Mouse (Mus musculus) thymus, adult 18-20 months (tissue): ENCODE results near the gene Gabarapl2.
A peak's percentile ranks its signal among the peaks of the same experiment; 100 is the strongest.
"Not testable (repeated sequence)": the region's sequence is repeated elsewhere in the genome, so short reads cannot be mapped to it uniquely, and the experiment has no call there.

Source experiments
- DNase-seq, 2 experiments: peaks; one replicate each; pipeline ENCODE4 v3.0.0; 2022; ENCODE audit warnings: mixed read lengths in 2 of 2

Gabarapl2 gene

DNA sequence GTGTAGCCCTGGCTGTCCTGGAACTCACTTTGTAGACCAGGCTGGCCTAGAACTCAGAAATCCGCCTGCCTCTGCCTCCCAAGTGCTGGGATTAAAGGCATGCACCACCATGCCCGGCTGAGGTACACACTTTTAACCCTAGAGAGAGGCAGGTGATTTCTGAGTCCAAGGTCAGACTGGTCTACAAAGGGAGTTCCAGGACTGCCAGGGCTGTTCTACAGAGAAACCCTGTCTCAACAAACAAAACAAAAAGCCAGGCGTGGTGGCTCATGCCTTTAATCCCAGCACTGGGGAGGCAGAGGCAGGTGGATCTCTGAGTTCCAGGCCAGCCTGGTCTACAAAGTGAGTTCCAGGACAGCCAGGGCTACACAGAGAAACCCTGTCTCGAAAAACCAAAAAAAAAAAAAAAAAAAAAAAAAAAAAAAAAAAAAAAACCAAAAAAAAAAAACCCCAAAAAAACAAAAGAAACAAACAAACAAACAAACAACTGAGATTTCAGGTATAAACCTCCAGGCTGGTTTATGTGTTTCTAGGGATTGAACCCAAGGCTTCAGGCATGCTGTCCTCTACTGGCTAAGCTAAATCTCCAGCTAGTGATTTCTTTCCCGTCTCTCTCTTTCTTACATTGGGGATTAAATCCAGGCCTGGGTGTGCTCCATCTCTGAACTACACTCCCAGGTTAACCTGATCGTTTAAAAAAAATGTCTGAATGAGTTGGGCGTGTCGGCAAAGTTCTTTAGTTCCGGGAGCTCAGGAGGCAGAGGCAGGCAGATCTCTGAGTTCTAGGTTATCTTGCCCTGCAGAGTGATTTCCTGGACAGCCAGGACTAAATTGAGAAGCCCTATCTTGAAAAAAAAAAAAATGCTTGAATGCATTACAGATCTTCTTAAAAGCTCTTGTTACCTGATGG is 2.2 kb upstream of the Gabarapl2 start:
- not testable (repeated sequence) for DNase-seq

DNA sequence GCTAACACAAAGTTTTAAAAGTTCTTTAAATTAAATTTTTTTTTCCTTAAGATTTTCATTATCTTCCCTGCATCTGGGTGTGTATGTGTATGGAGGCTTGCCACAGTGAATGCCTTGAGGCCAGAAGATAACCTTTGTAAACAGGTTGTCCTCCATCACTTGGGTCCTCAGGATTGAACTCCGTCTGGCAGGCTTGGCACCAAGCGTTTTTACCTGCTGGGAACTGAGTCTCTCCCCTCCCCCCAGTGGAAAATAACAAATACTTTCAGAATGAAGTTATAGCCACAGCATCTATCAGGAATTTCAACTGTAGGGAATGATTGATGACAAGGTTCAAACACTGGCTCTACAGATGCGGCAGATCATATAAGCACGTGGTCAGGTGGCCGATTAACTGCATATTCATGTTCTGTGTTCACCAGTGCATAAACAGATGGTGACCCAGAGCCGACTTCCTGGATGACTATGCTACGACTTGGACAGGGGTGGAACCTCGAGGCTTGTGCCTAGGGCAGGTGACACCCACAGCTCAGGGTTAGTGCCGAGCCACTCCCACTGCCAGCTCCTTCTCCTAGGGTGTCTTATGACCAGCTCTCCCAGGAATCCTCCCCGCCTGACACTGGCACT is 874 bp upstream of the Gabarapl2 start:
- peak; percentile 13 to 30 for DNase-seq

DNA sequence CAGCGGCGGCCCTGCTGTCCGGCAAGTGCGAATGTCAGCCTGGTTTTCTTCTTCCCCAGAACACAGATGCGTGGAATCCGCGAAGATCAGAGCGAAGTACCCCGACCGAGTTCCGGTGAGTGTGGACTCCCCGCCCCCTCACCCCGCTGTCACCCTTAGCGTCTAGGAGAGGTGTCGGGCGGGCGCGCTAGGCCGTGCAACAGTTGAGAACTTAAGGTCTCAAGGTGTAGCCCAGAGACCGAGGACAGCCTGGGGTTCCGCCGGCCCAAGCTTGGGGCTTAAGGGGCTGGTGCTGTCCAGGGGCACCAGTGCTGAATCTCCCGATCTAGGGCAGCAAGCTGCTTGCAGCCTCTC is 575 bp downstream of the Gabarapl2 start:
- DNase-seq = peak; percentile 39 to 52

DNA sequence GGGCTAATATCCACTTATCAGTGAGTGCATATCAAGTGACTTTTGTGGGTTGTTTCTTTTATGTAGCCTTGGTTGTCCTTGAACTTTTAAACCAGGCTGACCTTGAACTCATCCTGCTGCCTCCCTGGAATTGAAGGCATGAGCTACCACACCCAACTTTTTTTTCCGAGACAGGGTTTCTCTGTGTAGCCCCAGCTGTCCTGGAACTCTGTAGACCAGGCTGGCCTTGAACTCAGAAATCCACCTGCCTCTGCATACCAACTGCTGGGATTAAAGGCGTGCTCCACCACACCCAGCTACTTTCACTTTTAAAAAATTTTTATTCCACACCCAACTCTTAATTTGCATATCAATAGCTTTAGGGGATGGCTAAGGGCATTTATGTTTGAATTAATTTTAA is 3.0 kb downstream of the Gabarapl2 start:
- DNase-seq = no peak

DNA sequence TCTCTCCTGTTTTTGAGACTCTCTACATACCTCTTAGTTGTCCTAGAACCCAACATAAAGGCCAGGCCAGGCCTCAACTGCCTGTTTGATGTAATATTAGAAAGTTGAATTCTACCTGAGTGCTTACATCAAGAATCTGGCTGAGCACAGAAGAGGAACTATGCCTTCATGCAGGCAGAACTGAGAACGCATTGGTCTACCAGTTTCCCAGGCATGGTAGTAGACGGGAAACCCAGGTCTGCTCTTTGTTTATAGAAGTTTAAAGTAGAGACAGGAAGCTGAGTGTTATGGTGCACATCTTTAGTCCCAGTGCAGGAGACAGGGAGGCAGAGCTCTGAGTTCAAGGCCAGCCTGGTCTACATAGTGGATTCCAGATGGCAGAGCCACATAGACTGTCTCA is 6.6 kb downstream of the Gabarapl2 start:
- DNase-seq = no peak

DNA sequence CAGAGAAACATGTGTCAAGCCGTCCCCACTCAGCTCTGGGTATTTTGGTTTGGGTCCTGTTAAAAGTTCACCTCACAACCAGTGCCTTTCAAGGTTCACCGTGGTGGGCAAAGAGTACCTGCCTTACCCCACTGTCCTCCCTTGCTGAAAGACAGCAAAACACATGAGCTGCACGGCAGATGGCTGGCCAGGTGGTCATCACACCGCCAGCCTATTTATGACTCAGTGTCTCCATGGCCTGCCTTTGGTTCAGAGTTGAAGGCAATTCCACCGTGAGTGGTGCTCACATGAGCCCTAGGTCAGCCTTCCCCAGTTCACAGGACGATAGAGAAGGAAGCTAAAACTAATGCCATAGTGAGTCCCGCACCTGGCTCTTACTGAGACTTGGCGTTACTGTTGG is 7.5 kb downstream of the Gabarapl2 start:
- DNase-seq = no peak

DNA sequence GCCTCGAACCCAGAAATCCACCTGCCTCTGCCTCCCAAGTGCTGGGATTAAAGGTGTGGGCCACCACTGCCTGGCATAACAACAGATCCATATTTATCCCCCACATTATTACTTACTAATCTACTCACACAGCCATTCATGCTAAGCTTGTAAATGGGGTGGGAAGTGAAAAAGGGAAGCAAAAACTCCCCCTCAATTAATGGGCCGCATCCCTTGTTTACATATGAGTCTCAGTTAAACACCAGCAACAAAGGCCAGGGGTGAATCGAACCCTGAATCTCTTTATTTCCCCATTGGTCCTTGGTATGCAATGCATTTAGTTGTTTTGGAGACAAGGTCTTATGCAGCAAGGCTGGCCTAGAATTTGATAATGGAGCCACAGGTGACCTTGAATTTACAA is 10.3 kb downstream of the Gabarapl2 start:
- DNase-seq = no peak

DNA sequence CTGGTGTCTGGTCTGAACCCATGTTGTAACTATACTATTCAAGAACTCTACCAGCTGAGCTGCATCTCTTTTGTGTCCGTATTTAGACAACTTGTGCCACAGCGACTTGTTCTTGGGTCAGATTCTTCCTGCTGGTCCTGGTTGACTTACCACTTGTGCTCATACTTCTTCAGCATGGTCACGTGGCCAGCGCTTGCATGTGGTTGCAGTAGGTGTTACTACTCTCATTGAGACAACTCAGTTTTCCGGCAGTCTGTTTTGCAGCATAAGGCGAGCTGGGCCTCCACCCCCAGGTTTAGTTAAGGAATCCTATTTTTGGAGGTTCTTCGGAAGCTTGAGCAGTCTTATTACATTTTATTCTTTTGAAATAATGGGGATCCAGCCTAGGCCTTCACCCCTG is 10.8 kb downstream of the Gabarapl2 start:
- no peak for DNase-seq

DNA sequence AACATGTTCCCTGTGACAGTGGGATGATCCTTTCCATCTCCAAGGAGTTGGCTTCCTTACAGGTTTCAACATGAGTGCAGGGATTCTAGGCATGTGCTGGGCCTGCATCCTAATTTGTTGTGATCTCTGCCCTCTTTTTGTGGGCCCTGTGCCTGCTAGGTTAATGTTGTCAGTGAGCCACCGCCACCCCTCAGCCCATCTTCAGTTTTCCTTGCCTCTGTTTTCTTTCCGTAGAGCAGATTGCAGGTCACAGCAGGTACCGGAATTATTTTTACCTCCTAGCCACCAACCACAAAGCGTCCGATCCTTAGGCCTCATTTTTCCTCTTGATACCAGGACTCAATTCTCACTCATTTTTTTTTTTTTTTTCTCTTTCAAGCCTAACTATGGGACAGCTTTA is 11.4 kb downstream of the Gabarapl2 start:
- no peak for DNase-seq

DNA sequence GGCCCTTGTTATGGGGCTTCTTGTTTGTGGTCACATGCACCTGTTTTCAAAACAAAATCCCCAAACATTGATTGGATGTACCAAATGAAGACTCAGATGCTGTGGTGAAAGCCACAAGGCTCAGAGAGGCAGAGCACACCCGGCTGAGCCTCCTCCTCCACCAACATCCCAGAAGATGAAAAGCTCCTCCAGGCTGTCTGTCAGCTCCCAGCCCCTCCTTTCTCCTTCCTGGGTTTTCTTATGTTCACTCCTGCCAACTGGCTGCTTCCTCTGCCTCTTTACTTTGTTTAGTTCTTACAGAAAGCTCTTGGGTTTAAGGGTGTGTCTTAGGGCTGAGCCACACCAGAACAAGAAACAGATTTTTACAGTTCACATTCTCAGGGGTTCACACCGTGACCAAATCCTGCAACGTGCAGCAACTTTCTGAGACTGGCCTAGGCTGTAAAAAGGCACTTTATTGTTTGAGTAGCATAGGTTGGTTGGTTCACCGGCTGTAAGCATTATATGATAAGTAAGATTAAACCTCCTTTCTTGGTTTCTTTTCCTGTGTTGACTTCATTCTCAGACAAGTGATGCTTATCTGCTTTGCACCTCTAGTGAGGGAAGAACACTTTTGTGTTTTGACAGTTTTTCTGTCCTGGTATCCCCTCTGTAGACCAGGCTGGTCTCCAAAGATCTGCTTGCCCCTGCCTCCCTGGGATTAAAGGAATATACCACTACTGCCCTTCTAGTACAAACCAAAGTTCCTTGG is 14.5 kb downstream of the Gabarapl2 start:
- DNase-seq = no peak

DNA sequence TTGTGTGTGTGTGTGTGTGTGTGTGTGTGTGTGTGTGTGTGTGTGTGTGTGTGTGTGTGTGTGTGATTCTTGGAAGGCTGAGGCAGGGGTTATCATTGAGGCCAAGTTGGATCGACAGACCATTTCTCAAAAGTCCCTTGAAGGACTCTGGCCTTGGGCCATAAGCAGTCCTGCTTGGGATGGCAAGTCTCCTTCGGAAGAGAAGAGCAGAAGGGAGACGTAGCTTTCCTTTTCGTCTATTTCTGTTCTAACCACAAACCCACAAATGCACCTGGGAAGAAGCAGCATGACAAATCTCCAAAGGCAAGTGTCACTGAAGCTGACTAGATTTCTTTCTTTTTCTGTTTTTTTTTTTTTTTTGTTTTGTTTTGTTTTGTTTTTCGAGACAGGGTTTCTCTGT is 15.4 kb downstream of the Gabarapl2 start:
- DNase-seq = no peak

DNA sequence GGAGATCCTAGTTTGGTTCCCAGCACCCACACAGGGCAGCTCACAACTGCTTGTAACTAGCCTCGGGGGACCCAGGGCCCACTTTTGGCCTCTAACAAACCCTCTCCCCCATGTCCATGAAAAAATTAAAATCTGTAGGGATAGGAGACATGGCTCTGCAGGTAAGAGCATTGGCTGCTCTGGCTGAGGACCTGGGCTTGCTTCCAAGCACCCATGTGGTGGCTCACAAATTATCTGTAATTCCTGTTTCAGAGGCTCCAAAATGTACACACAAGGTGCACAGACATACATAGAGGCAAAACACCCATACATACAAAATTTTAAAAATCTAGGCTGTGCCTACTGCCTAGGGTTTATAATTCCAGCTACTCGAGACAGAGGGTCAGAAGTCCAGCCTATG is 16.7 kb downstream of the Gabarapl2 start:
- no peak for DNase-seq

DNA sequence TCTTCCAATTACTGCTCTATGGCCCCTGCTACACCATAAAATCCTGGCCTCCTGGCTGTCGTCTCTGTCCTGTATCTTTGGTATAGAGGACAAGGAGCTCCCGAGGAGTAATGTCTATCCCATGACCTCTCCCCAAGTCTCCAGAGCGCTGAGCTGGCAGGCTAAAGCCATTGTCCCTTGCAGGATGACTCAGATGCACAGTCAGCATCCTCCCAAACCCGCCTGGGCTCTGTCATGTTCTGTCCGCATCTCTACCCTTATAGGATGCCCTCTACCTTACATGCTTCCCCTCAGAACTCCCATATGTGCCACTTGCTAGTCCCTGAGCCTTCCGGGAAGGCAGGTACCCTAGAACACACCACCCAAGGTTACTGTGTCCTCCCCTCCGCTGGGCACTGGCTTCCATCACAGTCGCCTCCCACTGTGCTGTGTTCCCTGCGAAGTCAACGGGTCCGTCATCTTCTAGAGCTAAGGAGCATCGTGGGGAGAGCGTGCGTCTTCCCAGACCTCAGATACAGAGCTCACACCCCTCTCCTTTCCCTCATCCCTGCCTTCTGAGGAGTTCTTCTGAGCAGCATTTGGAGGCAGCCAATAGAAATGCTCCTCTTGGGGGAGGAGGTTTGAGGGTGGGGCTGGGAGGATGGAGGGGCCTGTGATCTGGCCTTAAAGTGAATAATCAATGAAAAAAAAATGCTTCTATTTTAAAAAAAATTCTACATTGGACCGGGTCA is 20.3 kb downstream of the Gabarapl2 start:
- no peak for DNase-seq

DNA sequence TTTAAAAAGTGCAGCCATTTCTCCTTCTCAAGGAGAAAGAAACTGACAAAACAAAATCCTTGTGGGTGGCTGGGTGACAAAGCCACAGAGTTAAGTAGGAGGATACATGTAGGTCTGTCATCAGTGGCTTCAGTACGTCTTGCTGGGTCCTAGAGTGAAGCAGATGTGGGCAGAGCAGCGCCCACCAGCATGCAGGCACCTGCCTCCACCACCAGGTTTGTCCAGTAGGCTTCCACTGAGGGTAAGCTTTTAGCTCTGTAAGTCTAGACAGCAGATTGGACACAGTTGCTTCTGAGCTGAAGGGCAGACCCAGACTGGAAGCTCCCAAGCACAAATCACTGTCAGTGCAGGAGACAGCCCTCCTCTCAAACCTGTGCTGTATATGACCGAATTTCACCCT is 20.8 kb downstream of the Gabarapl2 start:
- DNase-seq = no peak

DNA sequence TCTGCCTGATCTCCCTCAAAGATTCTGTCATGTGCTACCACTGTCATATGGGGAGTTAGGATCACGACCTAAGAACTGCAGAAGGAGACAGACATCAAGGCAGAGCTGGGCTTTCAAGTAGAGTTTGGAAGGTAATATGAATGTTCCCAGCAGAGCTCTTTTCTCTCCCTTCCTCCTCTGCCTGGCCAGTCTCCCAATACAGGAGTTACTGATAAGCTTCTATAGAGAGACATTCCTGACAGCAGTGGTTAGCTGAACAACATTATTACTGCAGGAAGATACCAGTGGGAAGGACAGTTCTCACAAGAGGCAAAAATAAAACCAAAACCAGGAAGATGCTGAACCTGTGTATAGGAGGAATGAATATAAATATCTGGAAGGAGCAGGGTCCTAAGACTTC is 22.1 kb downstream of the Gabarapl2 start:
- no peak for DNase-seq

DNA sequence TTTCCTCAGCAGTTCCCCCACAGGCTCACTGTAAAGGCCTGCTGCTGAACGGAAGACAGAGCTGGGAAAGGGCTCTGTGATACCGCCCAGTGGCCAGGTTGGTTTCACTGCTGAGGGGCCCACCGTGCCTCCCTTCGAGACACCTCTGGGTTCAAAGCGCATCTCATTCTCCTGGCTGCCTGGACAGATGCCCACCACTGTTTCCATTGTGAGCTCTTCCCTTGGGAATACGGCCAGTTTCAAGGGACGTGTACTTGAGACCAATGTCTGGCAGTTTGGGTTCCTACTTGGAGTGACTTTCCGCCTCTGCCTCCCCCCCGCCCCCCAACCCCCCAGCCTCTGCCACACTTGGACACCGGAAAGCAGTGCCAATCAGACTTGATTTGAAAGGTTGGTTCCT is 22.6 kb downstream of the Gabarapl2 start:
- DNase-seq = no peak

DNA sequence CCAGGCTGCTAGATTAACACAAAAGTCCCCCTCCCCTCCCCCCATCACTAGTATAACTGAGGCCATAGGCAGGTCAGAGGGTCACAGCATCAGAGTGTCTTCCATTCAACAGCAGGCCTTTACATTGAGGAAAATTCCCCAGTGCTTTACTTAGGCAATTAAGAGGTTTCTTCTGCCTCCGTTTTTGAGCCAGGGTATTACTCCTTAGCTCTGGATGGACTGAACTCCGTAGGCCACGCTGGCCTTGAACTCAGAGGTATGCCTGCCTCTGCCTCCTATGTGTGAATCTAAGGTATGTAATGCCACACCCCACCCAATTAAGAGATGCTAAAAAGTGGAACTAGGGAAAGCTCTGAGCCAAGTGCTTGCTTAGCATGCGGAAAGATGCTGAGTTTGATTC is 23.0 kb downstream of the Gabarapl2 start:
- no peak for DNase-seq

DNA sequence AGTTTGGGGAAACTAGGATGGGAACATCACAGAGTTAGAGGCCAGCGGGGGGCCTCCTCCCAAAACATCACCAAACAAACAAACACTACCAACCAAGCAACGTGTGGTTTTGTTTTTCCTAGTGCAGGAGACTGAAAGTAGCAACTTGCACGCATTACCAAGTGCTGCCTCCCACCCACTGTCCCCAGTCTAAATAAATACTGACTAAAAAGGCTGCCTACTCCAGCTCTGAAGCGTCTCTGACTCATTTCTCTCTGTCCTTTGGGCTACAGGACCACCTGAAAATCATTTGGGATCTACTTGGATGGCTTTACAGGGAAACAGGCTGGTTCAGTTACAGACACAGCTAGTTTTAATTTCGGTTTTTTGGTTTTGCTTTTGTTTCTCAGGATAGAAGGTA is 23.8 kb downstream of the Gabarapl2 start:
- DNase-seq = no peak

DNA sequence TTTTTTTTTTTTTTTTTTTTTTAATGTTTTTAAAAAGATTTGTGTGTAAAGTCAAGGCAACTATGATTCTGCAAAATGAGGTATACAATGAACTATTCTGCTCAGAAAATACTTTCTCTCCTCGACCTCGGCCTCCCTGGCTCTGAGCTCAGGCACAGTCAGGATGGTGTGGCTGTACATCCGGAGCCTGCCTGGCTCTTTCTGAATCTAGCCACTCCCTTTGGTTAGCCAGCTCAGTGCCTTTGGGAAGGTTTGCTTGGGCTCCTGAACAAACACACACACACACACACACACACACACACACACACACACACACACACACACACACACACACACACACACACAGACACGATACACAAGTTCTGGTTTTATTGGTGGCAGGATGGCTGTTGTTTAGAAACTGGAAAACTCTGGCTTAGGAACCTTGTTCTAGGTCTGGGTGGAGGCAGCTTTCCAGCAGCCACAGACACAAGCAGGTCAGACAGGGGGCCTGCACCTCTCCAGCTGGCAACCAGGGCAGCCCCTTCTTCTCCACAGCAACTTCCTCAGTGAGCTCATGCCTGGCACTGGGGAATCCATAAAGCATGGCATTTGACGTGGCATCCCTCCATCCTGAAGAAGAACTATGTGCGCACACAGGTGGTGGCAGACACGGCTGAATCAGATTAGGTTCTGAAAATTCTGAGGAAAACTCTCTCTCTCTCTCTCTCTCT is 24.5 kb downstream of the Gabarapl2 start:
- DNase-seq = no peak

DNA sequence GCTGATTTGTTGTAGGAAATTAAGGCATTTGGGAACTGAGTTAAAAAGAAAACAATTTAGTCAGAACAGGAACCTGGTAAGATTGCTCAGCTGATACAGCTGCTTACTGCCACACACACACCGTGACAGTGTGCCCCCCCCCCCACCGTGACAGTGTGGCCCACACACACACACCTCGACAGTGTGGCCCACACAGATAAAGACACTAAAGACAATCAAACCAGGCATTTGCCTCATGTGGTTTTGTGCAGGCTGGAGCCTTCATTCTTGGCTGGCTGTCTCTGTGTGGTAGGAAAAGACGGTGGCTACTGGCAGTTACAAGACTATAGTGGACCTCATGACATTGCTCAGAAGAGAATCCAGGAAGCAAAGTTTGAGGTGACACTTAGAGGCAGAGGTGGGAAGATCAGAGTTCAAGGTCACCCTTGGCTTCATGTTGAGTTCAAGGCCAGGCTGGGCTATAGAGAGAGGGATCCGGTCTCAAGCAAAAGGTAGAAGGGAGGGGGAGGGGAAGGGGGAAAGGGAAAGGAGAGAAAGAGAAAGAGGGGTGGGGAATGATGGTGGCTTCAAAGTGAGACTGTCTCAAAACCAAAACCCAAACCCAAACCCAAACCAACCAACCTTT is 26.9 kb downstream of the Gabarapl2 start:
- DNase-seq = no peak

DNA sequence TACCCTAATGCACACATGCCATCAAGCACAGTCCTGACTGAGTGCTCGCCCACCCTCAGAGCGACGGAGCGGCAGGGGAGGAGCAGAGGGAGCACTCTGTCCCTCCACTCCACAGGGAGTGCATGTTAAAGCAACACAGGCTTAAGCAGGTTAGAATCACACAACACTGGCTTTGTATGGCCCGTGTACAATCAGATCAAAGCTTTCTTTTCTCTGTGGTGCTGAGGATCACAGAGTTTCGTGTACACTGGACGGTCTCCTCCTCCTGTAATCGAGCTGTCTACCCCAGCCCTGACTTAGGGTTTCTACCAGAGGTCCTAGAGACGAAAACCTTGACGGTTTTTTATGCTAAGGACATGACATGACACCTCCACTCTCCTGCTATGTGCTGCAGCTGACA is 28.0 kb downstream of the Gabarapl2 start:
- no peak for DNase-seq

DNA sequence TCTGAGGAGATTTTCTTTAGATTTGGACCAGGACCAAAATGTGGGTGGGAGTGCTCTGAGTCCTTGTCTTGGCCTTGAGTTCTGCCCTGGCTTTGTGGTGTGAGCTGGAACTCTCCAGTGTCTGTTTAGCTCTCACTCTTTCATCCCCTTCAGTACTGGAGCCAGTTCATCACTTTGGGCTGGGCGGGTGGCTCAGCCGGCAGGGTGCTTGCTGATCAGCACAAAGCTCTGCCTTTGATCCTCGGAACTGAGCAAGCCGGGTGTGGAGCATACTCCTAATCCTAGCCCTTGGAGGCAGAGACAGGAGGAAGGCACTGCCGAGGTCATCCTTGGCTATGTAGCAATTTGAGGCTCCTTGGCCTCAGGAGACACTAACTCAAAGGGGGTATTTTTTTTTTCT is 28.5 kb downstream of the Gabarapl2 start:
- DNase-seq = no peak
